ENCODE assay signal across 23 mouse cellular contexts in the genomic region with DNA sequence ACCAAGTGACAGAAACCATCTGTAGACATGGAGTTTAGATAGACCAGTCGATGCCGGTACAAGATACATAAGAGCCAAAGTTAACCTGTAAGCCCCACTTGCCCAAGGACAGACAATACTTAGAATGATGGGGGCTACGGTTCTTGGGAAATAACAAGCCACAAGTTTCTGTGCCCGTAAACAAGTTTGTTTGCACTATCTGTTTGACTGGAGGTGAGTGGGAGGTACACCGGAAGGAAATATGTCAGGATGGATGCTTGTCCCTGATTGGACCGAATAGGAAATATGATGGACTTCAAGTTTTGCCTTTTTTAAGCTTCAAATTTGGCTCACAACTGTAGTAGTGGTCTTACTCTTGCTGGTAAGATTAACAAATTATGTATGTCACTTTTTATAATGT. TPM values are rescaled to one million over a fixed set of nuclear protein-coding genes. Genes with fewer than 3 reads are reported as not detected.
DNase-seq lines count a peak whose midpoint lies in the region; ATAC-seq lines count a peak whose summit lies in the region.
"Had no signal": no experiment of that assay in that cellular context is flagged by ENCODE, and none has a peak within 500 bp of the region (broad histone marks: within the 10 kb centered on the region; RNA-seq: fewer than 3 reads in every experiment).

No protein-coding gene starts in this region.

- H3K4me3 ChIP-seq in liver, embryonic 15.5 days (replicated peaks): no peak overlapping the region
- no peak overlapping the region for H3K4me3 ChIP-seq in liver, embryonic 11.5 days (ENCODE audit: low read depth, low read length)
- no peak overlapping the region for H3K4me3 ChIP-seq in midbrain, embryonic 14.5 days (replicated peaks; ENCODE audit: low read depth, low read length)
- H3K4me3 ChIP-seq: embryonic facial prominence, embryonic 15.5 days; erythroblast, embryonic 14.5 days; forebrain, embryonic 10.5 days; heart, embryonic 10.5 days; hindbrain, embryonic 13.5 days had no signal

- H3K9me3 ChIP-seq in liver, embryonic 15.5 days (replicated peaks): no peaks in the 10 kb centered on the region
- no peaks in the 10 kb centered on the region for H3K9me3 ChIP-seq in liver, embryonic 11.5 days (ENCODE audit: control insufficient read depth, low read length)
- no peaks in the 10 kb centered on the region for H3K9me3 ChIP-seq in midbrain, embryonic 14.5 days (ENCODE audit: control insufficient read depth, low read length)
- H3K9me3 ChIP-seq: embryonic facial prominence, embryonic 15.5 days; forebrain, embryonic 10.5 days; heart, embryonic 10.5 days; hindbrain, embryonic 13.5 days had no signal

- H3K4me1 ChIP-seq in liver, embryonic 15.5 days (replicated peaks): peaks cover 55% of the 10 kb centered on the region
- peaks cover 13% of the 10 kb centered on the region for H3K4me1 ChIP-seq in liver, embryonic 11.5 days (replicated peaks; ENCODE audit: control insufficient read depth, insufficient read depth, low read length)
- no peaks in the 10 kb centered on the region for H3K4me1 ChIP-seq in midbrain, embryonic 14.5 days (ENCODE audit: control insufficient read depth, insufficient read depth, low read length)

- ATAC-seq in liver, embryonic 15.5 days (ENCODE audit: insufficient read depth): no peak
- no peak for ATAC-seq in liver, embryonic 11.5 days (replicated peaks; ENCODE audit: low FRiP score)
- peak; percentile 67 for ATAC-seq in inflammation-experienced regulatory T-cells, adult 6 months
- no peak for ATAC-seq in midbrain, embryonic 14.5 days (ENCODE audit: low FRiP score, low TSS enrichment)
- ATAC-seq: forebrain, embryonic 14.5 days; hindbrain, postnatal 0 days; Patski had no signal

- DNase-seq in heart, adult 11 months: peak; percentile 57
- no peak for DNase-seq in heart, adult 8-10 months (ENCODE audit: low spot score)
- no peak for DNase-seq in liver, embryonic 11.5 days (ENCODE audit: low spot score)
- no peak for DNase-seq in midbrain, embryonic 14.5 days
- no peak for DNase-seq in adrenal gland, postnatal 14 days
- DNase-seq: adrenal gland, adult 2 months; adrenal gland, postnatal 36 days; cerebellum, adult 2 months; cerebellum, postnatal 10 days; gastrocnemius, postnatal 14 days had no signal

- WGBS in liver, embryonic 15.5 days (ENCODE audit: insufficient replicate concordance): 70% methylated on average over 6 of the region's 6 CpGs
- WGBS in liver, embryonic 11.5 days: 85% methylated on average over 6 of the region's 6 CpGs
- WGBS in midbrain, embryonic 14.5 days: 97% methylated on average over 6 of the region's 6 CpGs

- no peak overlapping the region for H3K9ac ChIP-seq in liver, embryonic 15.5 days
- H3K9ac ChIP-seq in liver, embryonic 11.5 days (ENCODE audit: low read depth, low read length): no peak overlapping the region
- H3K9ac ChIP-seq in midbrain, embryonic 14.5 days (replicated peaks; ENCODE audit: low read length): no peak overlapping the region
- H3K9ac ChIP-seq: embryonic facial prominence, embryonic 15.5 days; hindbrain, embryonic 13.5 days had no signal

- H3K27ac ChIP-seq in liver, embryonic 15.5 days (replicated peaks): 0 out of 2 replicates have a peak overlapping the region, but pooled peaks have one; percentile 15
- H3K27ac ChIP-seq in liver, embryonic 11.5 days (ENCODE audit: low read depth, low read length): no peak overlapping the region
- no peak overlapping the region for H3K27ac ChIP-seq in midbrain, embryonic 14.5 days (replicated peaks; ENCODE audit: low read depth, low read length)
- H3K27ac ChIP-seq: embryonic facial prominence, embryonic 15.5 days; forebrain, embryonic 10.5 days; hindbrain, embryonic 13.5 days; hindbrain, postnatal 0 days had no signal

- H3K4me2 ChIP-seq in liver, embryonic 15.5 days: no peak overlapping the region
- no peak overlapping the region for H3K4me2 ChIP-seq in liver, embryonic 11.5 days
- H3K4me2 ChIP-seq in midbrain, embryonic 14.5 days (ENCODE audit: low read length): no peak overlapping the region
- H3K4me2 ChIP-seq: embryonic facial prominence, embryonic 15.5 days; hindbrain, embryonic 13.5 days had no signal

- no peaks in the 10 kb centered on the region for H3K27me3 ChIP-seq in liver, embryonic 15.5 days
- no peaks in the 10 kb centered on the region for H3K27me3 ChIP-seq in liver, embryonic 11.5 days (replicated peaks; ENCODE audit: control insufficient read depth, insufficient read depth, low read length)
- no peaks in the 10 kb centered on the region for H3K27me3 ChIP-seq in midbrain, embryonic 14.5 days (ENCODE audit: control insufficient read depth, insufficient read depth, low read length)
- H3K27me3 ChIP-seq: CH12.LX; embryonic facial prominence, embryonic 15.5 days; hindbrain, embryonic 13.5 days; Patski had no signal

- no peaks in the 10 kb centered on the region for H3K36me3 ChIP-seq in liver, embryonic 15.5 days (replicated peaks)
- peaks cover 2% of the 10 kb centered on the region; the same call in 1 of the 2 replicates for H3K36me3 ChIP-seq in liver, embryonic 11.5 days (ENCODE audit: control insufficient read depth, insufficient read depth, low read length)
- H3K36me3 ChIP-seq in midbrain, embryonic 14.5 days (ENCODE audit: control insufficient read depth, insufficient read depth, low read length): no peaks in the 10 kb centered on the region

RNA-seq across cellular contexts. Expression of gene Fam3c, which starts 12.3 kb away (rescaled TPM):
- 10 to 100 TPM; 27.0 to 33.8 (median 32.0) TPM for total RNA-seq in heart, adult 8-10 months (2022)
- 15.0 and 16.3 TPM in 2 replicates for polyA plus RNA-seq in liver, embryonic 15.5 days (2015; fragmentation: Nextera tagmentation; extraction: Ambion mirVana)
- 33.7 and 35.2 TPM in 2 replicates for polyA plus RNA-seq in liver, embryonic 11.5 days (2014; fragmentation: Nextera tagmentation; extraction: Ambion mirVana)
- 100 to 1,000 TPM in 2 of 3 experiments, 10 to 100 TPM in 1; 87.6 to 140 (median 107) TPM for polyA plus RNA-seq in inflammation-experienced regulatory T-cells, adult 6 months (2017; shearing (Covaris generic))
- 69.3 and 73.7 TPM in 2 replicates for polyA plus RNA-seq in midbrain, embryonic 14.5 days (2014; fragmentation: Nextera tagmentation; extraction: Ambion mirVana)
- 47.7 and 52.0 TPM in 2 replicates for total RNA-seq in adrenal gland, postnatal 14 days (2021)

RNA-seq across cellular contexts. Expression of gene Wnt16, which starts 55.7 kb away (rescaled TPM):
- under 1 TPM in 2 of 4 experiments, not detected in 2; 0.25 to 0.44 TPM for total RNA-seq in heart, adult 8-10 months (2022)
- polyA plus RNA-seq in liver, embryonic 15.5 days (2015; fragmentation: Nextera tagmentation; extraction: Ambion mirVana): not detected in 2 replicates
- 0.29 TPM in 1 of 2 replicates, not detected in the other for polyA plus RNA-seq in liver, embryonic 11.5 days (2014; fragmentation: Nextera tagmentation; extraction: Ambion mirVana)
- under 1 TPM in 2 of 3 experiments, not detected in 1; 0.36 to 0.47 TPM for polyA plus RNA-seq in inflammation-experienced regulatory T-cells, adult 6 months (2017; shearing (Covaris generic))
- polyA plus RNA-seq in midbrain, embryonic 14.5 days (2014; fragmentation: Nextera tagmentation; extraction: Ambion mirVana): 0.18 TPM in 1 of 2 replicates, not detected in the other
- 0.41 and 0.79 TPM in 2 replicates for total RNA-seq in adrenal gland, postnatal 14 days (2021)
- total RNA-seq: adrenal gland, adult 2 months; hematopoietic stem cell, adult 5-6 weeks had no signal
- polyA plus RNA-seq: C2C12; erythroblast, embryonic 14.5 days; Patski had no signal
